Mouse (Mus musculus): ENCODE measurements around the gene Shmt1. TPM values are rescaled to one million over a fixed set of nuclear protein-coding genes. Genes with fewer than 3 reads are reported as not detected.
A peak's percentile ranks its signal among the peaks of the same experiment; 100 is the strongest.
"Not testable (repeated sequence)": the region's sequence is repeated elsewhere in the genome, so short reads cannot be mapped to it uniquely, and the experiment has no call there.

The Shmt1 gene
- 7.9 and 12.2 TPM in 2 replicates for polyA plus RNA-seq (2015; fragmentation: Nextera tagmentation; extraction: Ambion mirVana)

- H3K27me3 ChIP-seq, H3K9me3 ChIP-seq, H3K27ac ChIP-seq, H3K36me3 ChIP-seq: not testable (repeated sequence)
- Histone ChIP-seq H3K4me2 (peak within 1 kb of the TSS; percentile 81), H3K4me3 (peak within 1 kb of the TSS; percentile 45), H3K4me1 (replicated peaks) (peaks cover 21% of the 10 kb centered on the region), H3K9ac (peak within 1 kb of the TSS; percentile 30; the same call in 1 of the 2 replicates)
- 0 out of 2 replicates have a peak, but pooled peaks have one; percentile 10 for ATAC-seq (ENCODE audit: low FRiP score)
- 36% methylated on average over 6 of the region's 6 CpGs for WGBS
Observed at GRCm38 (mm10) chr11:60811618-60812017, at the start of gene Shmt1. TSS of gene Shmt1 (minus strand) at chr11:60811718.

GRCm38 (mm10) chr11:60856587-60856986 lies 45.1 kb upstream of the Shmt1 start:
- no peak overlapping the region for H3K4me3 ChIP-seq
- no peak overlapping the region for H3K4me2 ChIP-seq
- no peaks in the 10 kb centered on the region for H3K4me1 ChIP-seq (replicated peaks)
- no peak for ATAC-seq (ENCODE audit: low FRiP score)
- no peak overlapping the region for H3K9ac ChIP-seq
- H3K27ac ChIP-seq, result no peak overlapping the region
- H3K27me3 ChIP-seq, result no peaks in the 10 kb centered on the region
- H3K36me3 ChIP-seq, result peaks cover 75% of the 10 kb centered on the region
- WGBS, result 78% methylated on average over 3 of the region's 3 CpGs
- no peaks in the 10 kb centered on the region for H3K9me3 ChIP-seq

GRCm38 (mm10) chr11:60845415-60845814 lies 33.9 kb upstream of the Shmt1 start:
- Histone ChIP-seq H3K9ac (no peak overlapping the region), H3K4me1 (replicated peaks) (0 out of 2 replicates have a peak, but pooled peaks cover 4% of the 10 kb centered on the region), H3K4me2 (no peak overlapping the region), H3K36me3 (peaks cover 48% of the 10 kb centered on the region), H3K9me3 (no peaks in the 10 kb centered on the region), H3K27ac (no peak overlapping the region), H3K4me3 (no peak overlapping the region), H3K27me3 (no peaks in the 10 kb centered on the region)
- 93% methylated on average over 5 of the region's 5 CpGs for WGBS
- ATAC-seq (ENCODE audit: low FRiP score), result no peak

- no peak for ATAC-seq (ENCODE audit: low FRiP score)
- H3K4me2 ChIP-seq, result no peak overlapping the region
- H3K27ac ChIP-seq, result no peak overlapping the region
- H3K4me1 ChIP-seq (replicated peaks), result 0 out of 2 replicates have a peak, but pooled peaks cover 4% of the 10 kb centered on the region
- H3K9ac ChIP-seq, result no peak overlapping the region
- no peak overlapping the region for H3K4me3 ChIP-seq
- peaks cover 35% of the 10 kb centered on the region for H3K36me3 ChIP-seq
- no peaks in the 10 kb centered on the region for H3K27me3 ChIP-seq
- H3K9me3 ChIP-seq, result no peaks in the 10 kb centered on the region
- WGBS, result 90% methylated on average over 5 of the region's 5 CpGs
Observed at GRCm38 (mm10) chr11:60843412-60843811, 31.9 kb upstream of the Shmt1 start.

GRCm38 (mm10) chr11:60841467-60842200 lies 30.1 kb upstream of the Shmt1 start:
- no peaks in the 10 kb centered on the region for H3K27me3 ChIP-seq
- no peaks in the 10 kb centered on the region for H3K9me3 ChIP-seq
- ATAC-seq (ENCODE audit: low FRiP score), result no peak
- no peak overlapping the region for H3K27ac ChIP-seq
- peaks cover 27% of the 10 kb centered on the region for H3K36me3 ChIP-seq
- WGBS, result 86% methylated on average over 12 of the region's 12 CpGs
- H3K4me2 ChIP-seq, result no peak overlapping the region
- 0 out of 2 replicates have a peak, but pooled peaks cover 4% of the 10 kb centered on the region for H3K4me1 ChIP-seq (replicated peaks)
- H3K9ac ChIP-seq, result no peak overlapping the region
- no peak overlapping the region for H3K4me3 ChIP-seq

GRCm38 (mm10) chr11:60837644-60838406 lies 26.3 kb upstream of the Shmt1 start:
- no peaks in the 10 kb centered on the region for H3K9me3 ChIP-seq
- 91% methylated on average over 10 of the region's 10 CpGs for WGBS
- H3K36me3 ChIP-seq, result 0 out of 2 replicates have a peak, but pooled peaks cover 2% of the 10 kb centered on the region

GRCm38 (mm10) chr11:60836897-60837296 lies 25.4 kb upstream of the Shmt1 start:
- no peak overlapping the region for H3K27ac ChIP-seq
- H3K27me3 ChIP-seq, result no peaks in the 10 kb centered on the region
- no peak overlapping the region for H3K4me2 ChIP-seq
- no peak for ATAC-seq (ENCODE audit: low FRiP score)
- no peaks in the 10 kb centered on the region for H3K9me3 ChIP-seq
- no peak overlapping the region for H3K9ac ChIP-seq
- 0 out of 2 replicates have a peak, but pooled peaks cover 2% of the 10 kb centered on the region for H3K36me3 ChIP-seq
- 97% methylated on average over 6 of the region's 6 CpGs for WGBS
- H3K4me1 ChIP-seq (replicated peaks), result no peaks in the 10 kb centered on the region
- H3K4me3 ChIP-seq, result no peak overlapping the region

More at GRCm38 (mm10) chr11:60837644-60838406, 26.3 kb upstream of the Shmt1 start:
- Histone ChIP-seq H3K4me3 (no peak overlapping the region), H3K27me3 (no peaks in the 10 kb centered on the region), H3K27ac (no peak overlapping the region), H3K9ac (no peak overlapping the region), H3K4me1 (replicated peaks) (0 out of 2 replicates have a peak, but pooled peaks cover 2% of the 10 kb centered on the region), H3K4me2 (no peak overlapping the region)
- no peak for ATAC-seq (ENCODE audit: low FRiP score)

- Histone ChIP-seq H3K4me3 (peak within 1 kb of the TSS; percentile 66), H3K27me3 (0 out of 2 replicates have a peak, but pooled peaks cover 10% of the 10 kb centered on the region), H3K9me3 (no peaks in the 10 kb centered on the region), H3K4me2 (peak within 1 kb of the TSS; percentile 75), H3K36me3 (no peaks in the 10 kb centered on the region), H3K9ac (peak within 1 kb of the TSS; percentile 82), H3K4me1 (replicated peaks) (peaks cover 7% of the 10 kb centered on the region), H3K27ac (peak within 1 kb of the TSS; percentile 85)
- WGBS, result under 1% methylated on average over 34 of the region's 34 CpGs
- peak; percentile 98 for ATAC-seq (ENCODE audit: low FRiP score)
Observed at GRCm38 (mm10) chr11:60830433-60831052, 19.0 kb upstream of the Shmt1 start, which contains the start of gene Dhrs7b. TSS of gene Dhrs7b (plus strand) at chr11:60830631.

- WGBS, result 34% methylated on average over 2 of the region's 2 CpGs
- H3K27me3 ChIP-seq, result 0 out of 2 replicates have a peak, but pooled peaks cover 10% of the 10 kb centered on the region
- no peak overlapping the region for H3K4me2 ChIP-seq
- H3K4me1 ChIP-seq (replicated peaks), result peaks cover 7% of the 10 kb centered on the region
- no peak overlapping the region for H3K4me3 ChIP-seq
- no peaks in the 10 kb centered on the region for H3K9me3 ChIP-seq
- H3K27ac ChIP-seq, result no peak overlapping the region
- ATAC-seq (ENCODE audit: low FRiP score), result no peak
- H3K9ac ChIP-seq, result no peak overlapping the region
- no peaks in the 10 kb centered on the region for H3K36me3 ChIP-seq
Observed at GRCm38 (mm10) chr11:60828903-60829302, 17.4 kb upstream of the Shmt1 start.

- Histone ChIP-seq H3K4me3 (no peak overlapping the region), H3K27me3 (0 out of 2 replicates have a peak, but pooled peaks cover 10% of the 10 kb centered on the region), H3K9ac (no peak overlapping the region), H3K27ac (no peak overlapping the region), H3K4me2 (no peak overlapping the region), H3K36me3 (no peaks in the 10 kb centered on the region), H3K4me1 (replicated peaks) (peaks cover 7% of the 10 kb centered on the region), H3K9me3 (no peaks in the 10 kb centered on the region)
- WGBS, result 54% methylated on average over 4 of the region's 4 CpGs
- ATAC-seq (ENCODE audit: low FRiP score), result no peak
Observed at GRCm38 (mm10) chr11:60827241-60827945, 15.9 kb upstream of the Shmt1 start.

GRCm38 (mm10) chr11:60826700-60827099 lies 15.2 kb upstream of the Shmt1 start:
- H3K27me3 ChIP-seq, result 0 out of 2 replicates have a peak, but pooled peaks cover 10% of the 10 kb centered on the region
- 56% methylated on average over 1 of the region's 1 CpGs for WGBS
- peaks cover 7% of the 10 kb centered on the region for H3K4me1 ChIP-seq (replicated peaks)
- no peaks in the 10 kb centered on the region for H3K9me3 ChIP-seq
- no peak overlapping the region for H3K27ac ChIP-seq
- no peak for ATAC-seq (ENCODE audit: low FRiP score)
- H3K4me3 ChIP-seq, result no peak overlapping the region
- no peak overlapping the region for H3K4me2 ChIP-seq
- no peak overlapping the region for H3K9ac ChIP-seq
- no peaks in the 10 kb centered on the region for H3K36me3 ChIP-seq
